Mouse (Mus musculus) liver, adult 10 weeks (tissue): Measurements from ENCODE around the gene Ttc21a. TPM values are rescaled to one million over a fixed set of nuclear protein-coding genes. Genes with fewer than 3 reads are reported as not detected.

Source experiments
- polyA plus RNA-seq: library from polyadenylated mRNA; stranded (reverse); fragments of 350-450 nt; fragmentation: Illumina TruSeq; extraction: RNeasy Lipid Tissue Mini Kit (QIAGEN cat#74804); gene quantifications from one replicate; pipeline ENCODE4 v1.2.3, GENCODE M21; 2014; ENCODE audit warnings: low read depth, low replicate concordance

Ttc21a gene
- not detected for polyA plus RNA-seq

GRCm38 (mm10) chr9:119937005-119937773, at the start of gene Ttc21a, which contains the start of gene Gorasp1:
TSS of gene Ttc21a (plus strand) at chr9:119937606.
TSS of gene Gorasp1 (minus strand) at chr9:119937565.

GRCm38 (mm10) chr9:119894339-119895009, 42.9 kb upstream of the Ttc21a start, which contains the start of gene Wdr48:
TSS of gene Wdr48 (plus strand) at chr9:119894878.

GRCm38 (mm10) chr9:119984536-119985011, 47.2 kb downstream of the Ttc21a start, which contains the start of gene Csrnp1:
TSS of gene Csrnp1 (minus strand) at chr9:119984658.

Other genes with a start within 250 kb of the Ttc21a start
- gene Scn10a, start 218.3 kb upstream of the Ttc21a start, polyA plus RNA-seq = not detected
- not detected for gene Scn11a, start 112.2 kb upstream of the Ttc21a start, polyA plus RNA-seq
- gene Wdr48, start 42.7 kb upstream of the Ttc21a start, polyA plus RNA-seq = 22.5 TPM
- 2.6 TPM for gene Gorasp1, start within 50 bp of the Ttc21a start, polyA plus RNA-seq
- gene Csrnp1, start 47.1 kb downstream of the Ttc21a start, polyA plus RNA-seq = 0.50 TPM
- not detected for gene Xirp1, start 86.0 kb downstream of the Ttc21a start, polyA plus RNA-seq
- gene Cx3cr1, start 132.3 kb downstream of the Ttc21a start, polyA plus RNA-seq = 0.50 TPM
- gene Ccr8, start 154.5 kb downstream of the Ttc21a start, polyA plus RNA-seq = not detected
- 3.0 TPM for gene Slc25a38, start 172.8 kb downstream of the Ttc21a start, polyA plus RNA-seq
- gene Rpsa, start 190.1 kb downstream of the Ttc21a start, polyA plus RNA-seq = 85.7 TPM
- gene Mobp, start 212.1 kb downstream of the Ttc21a start, polyA plus RNA-seq = not detected